Mouse (Mus musculus) olfactory bulb, adult 2 months (tissue): ENCODE results near the gene Tubgcp5.

Experiments
- CTCF ChIP-seq: fragments of 200-500 bp; IDR thresholded peaks from 2 replicates; pipeline ENCODE4 v1.5.1; 2012; ENCODE audit warnings: low read depth, mild to moderate bottlenecking, low read length, moderate library complexity; ENCODE audit not compliant: insufficient read depth
- POLR2A ChIP-seq: fragments of 200-500 bp; IDR thresholded peaks from 2 replicates; pipeline ENCODE4 v1.6.1; 2012; ENCODE audit warnings: mild to moderate bottlenecking, low read depth, low read length, moderate library complexity; ENCODE audit not compliant: insufficient read depth

DNA sequence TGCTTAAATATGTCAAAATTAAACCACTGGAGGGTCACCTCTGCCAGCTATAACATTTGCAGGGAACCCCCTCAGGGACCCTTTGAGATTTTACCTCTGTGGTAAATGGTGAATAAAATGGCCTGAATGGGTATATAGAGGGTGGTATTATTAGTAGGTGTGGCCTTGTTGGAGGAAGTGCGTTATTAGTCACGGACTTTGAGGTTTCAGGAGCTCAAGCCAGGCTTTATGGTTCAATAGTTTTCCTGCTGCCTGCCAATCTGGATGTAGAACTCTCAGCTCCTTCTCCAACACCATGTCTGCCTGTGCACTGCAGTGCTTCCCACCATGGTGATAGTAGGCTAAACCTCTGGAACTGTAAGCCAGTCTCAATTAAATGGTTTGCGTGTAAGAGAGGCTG is 75.3 kb downstream of the Tubgcp5 start:
- TF ChIP-seq POLR2A, result no peak
- no peak for TF ChIP-seq CTCF
